Mouse (Mus musculus) embryonic facial prominence, embryonic 11.5 days (tissue): ENCODE measurements at regions not wholly inside any gene's neighbourhood (a gene's known extent, or its start where the extent isn't known, plus 50 kb on each side); places are given as distances from the start of the nearest gene placed in this dataset.

Source experiments
- ATAC-seq: fragments of 200-750 bp; cut with Nextera tagmentation; replicated peaks from 2 replicates; pipeline ENCODE4 v1.8.0; 2017; ENCODE audit warnings: low read depth; ENCODE audit not compliant: insufficient number of reproducible peaks, low FRiP score, low TSS enrichment
- DNase-seq: peaks from one replicate; pipeline ENCODE4 v3.0.0-alpha.2; 2015; ENCODE audit warnings: low spot score
- H3K27ac ChIP-seq: fragments of 300-500 bp; sonication (generic); replicated peaks from 2 replicates; pipeline ENCODE4 v1.5.1; 2014; ENCODE audit warnings: mild to moderate bottlenecking, low read depth, low read length, control low read depth
- H3K27me3 ChIP-seq: fragments of 300-500 bp; sonication (generic); 2 replicates; pipeline ENCODE4 v1.6.1; 2014; ENCODE audit warnings: mild to moderate bottlenecking, low read length, moderate library complexity, mixed read lengths; ENCODE audit not compliant: control insufficient read depth, insufficient read depth
- H3K36me3 ChIP-seq: fragments of 300-500 bp; sonication (generic); replicated peaks from 2 replicates; pipeline ENCODE4 v1.6.1; 2014; ENCODE audit warnings: low read depth, mild to moderate bottlenecking, low read length, moderate library complexity, mixed read lengths; ENCODE audit not compliant: control insufficient read depth, insufficient read depth
- H3K4me1 ChIP-seq: fragments of 300-500 bp; sonication (generic); 2 replicates; pipeline ENCODE4 v1.6.1; 2014; ENCODE audit warnings: low read length, mixed read lengths; ENCODE audit not compliant: control insufficient read depth, insufficient read depth
- H3K4me2 ChIP-seq: fragments of 300-500 bp; sonication (generic); 2 replicates; pipeline ENCODE4 v1.6.1; 2014; ENCODE audit warnings: low read depth, mild to moderate bottlenecking, control low read depth, low read length, moderate library complexity
- H3K4me3 ChIP-seq: fragments of 300-500 bp; sonication (generic); 2 replicates; pipeline ENCODE4 v1.5.1; 2014; ENCODE audit warnings: low read depth, low read length, control low read depth
- H3K9ac ChIP-seq: fragments of 300-500 bp; sonication (generic); replicated peaks from 2 replicates; pipeline ENCODE4 v1.6.1; 2014; ENCODE audit warnings: mild to moderate bottlenecking, control low read depth, low read length
- H3K9me3 ChIP-seq: fragments of 300-500 bp; sonication (generic); replicated peaks from 2 replicates; pipeline ENCODE4 v1.6.1; 2016; ENCODE audit warnings: mild to moderate bottlenecking, low read length, inconsistent platforms, mixed read lengths; ENCODE audit not compliant: control insufficient read depth
- whole genome bisulfite sequencing: fragments of 180-500 bp; shearing (Covaris S2); extraction: QIAGEN DNeasy Blood & Tissue Kit; methylation state at CpG from one replicate; pipeline ENCODE4 v1.1.7; 2014; 5-methylcytosine and 5-hydroxymethylcytosine counted together

DNA sequence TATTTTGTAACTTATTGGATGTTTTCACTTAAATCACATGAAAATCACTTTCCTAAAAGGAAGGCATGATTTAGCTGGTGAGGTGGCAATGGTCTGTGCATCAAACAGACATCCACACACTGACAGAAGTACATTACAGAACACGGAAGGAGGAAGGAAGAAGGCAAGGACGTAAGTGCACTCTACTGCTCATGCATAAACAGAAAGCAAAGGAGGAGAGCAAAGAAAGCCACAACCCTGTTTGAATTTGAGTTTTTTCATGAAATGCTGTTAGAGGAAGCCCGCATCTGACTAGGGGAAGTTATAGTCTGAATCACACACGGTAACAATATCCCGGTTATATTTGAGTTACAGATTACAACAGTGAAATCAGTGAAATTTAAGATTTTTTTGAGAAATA is 208.4 kb downstream of the Gm11146 start:
- Histone ChIP-seq H3K4me3 (no peak overlapping the region), H3K4me2 (no peak overlapping the region), H3K27ac (no peak overlapping the region), H3K36me3 (no peaks in the 10 kb centered on the region; the same call in 1 of the 2 replicates), H3K4me1 (no peaks in the 10 kb centered on the region), H3K27me3 (no peaks in the 10 kb centered on the region), H3K9ac (no peak overlapping the region), H3K9me3 (no peaks in the 10 kb centered on the region)
- ATAC-seq (no peak), DNase-seq (no peak)
- 83% methylated on average over 5 of the region's 5 CpGs for WGBS

DNA sequence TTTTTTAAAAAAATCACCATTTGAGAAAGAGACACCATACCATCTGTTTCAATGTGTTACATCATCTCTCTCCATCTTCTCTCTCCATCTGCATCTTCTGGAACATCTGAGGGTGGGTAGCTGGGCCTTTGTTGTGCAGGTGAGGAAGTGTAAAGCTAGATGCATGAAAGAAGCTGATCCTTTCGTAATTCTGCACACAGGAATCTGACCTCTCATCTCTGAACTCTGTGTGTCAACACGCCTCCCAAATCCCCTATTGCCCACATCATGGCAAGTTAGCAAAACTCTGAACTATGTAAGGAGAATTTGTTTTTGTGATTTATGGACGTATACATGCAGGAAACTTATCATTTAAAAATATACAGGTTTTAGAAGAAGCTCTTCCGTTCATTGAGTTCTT is 209.7 kb downstream of the Gm11146 start:
- 74% methylated on average over 4 of the region's 4 CpGs for WGBS
- no peak overlapping the region for H3K27ac ChIP-seq
- no peak overlapping the region for H3K4me3 ChIP-seq
- no peak for ATAC-seq
- H3K36me3 ChIP-seq = no peaks in the 10 kb centered on the region; the same call in 1 of the 2 replicates
- no peak overlapping the region for H3K4me2 ChIP-seq
- H3K9me3 ChIP-seq = no peaks in the 10 kb centered on the region
- DNase-seq = no peak
- H3K9ac ChIP-seq = no peak overlapping the region
- no peaks in the 10 kb centered on the region for H3K27me3 ChIP-seq
- H3K4me1 ChIP-seq = no peaks in the 10 kb centered on the region

DNA sequence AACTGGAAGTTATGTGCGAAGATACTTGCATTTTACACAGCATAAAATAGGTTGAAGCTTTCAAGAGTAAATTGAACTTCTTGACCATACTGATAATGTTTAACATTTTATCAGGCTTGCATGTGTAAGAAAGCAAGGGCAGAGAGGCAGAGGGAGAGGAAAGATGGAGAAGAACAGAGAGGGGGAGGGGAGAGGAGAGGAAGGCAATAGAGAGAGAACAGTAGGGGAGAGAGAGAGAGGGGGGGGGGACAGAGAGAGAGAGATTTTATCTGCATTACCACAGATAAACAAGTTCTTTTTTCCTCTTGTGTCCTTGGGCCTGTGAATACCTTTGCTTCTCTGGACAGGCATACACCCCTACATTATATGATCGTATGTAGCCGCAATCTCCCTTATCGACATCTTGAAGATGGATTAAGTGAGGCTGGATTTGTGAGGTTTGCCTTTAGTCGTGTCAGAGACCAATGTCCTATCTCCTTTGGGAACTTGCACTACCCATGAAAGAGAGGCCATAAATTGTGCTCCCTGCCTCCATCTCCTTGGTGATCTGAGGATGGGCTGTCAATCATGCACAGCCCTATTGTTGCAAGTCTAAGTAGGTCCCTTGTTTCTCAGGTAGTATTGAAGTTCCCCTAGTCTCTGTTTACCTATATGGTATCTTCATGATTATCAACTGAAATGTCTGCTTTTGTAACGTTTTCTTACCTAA is 217.7 kb downstream of the Gm11146 start:
- no peak for ATAC-seq
- no peak overlapping the region for H3K4me3 ChIP-seq
- no peaks in the 10 kb centered on the region for H3K4me1 ChIP-seq
- H3K27ac ChIP-seq = no peak overlapping the region
- no peak for DNase-seq
- no peak overlapping the region for H3K4me2 ChIP-seq
- H3K27me3 ChIP-seq = no peaks in the 10 kb centered on the region
- no peaks in the 10 kb centered on the region for H3K36me3 ChIP-seq
- 70% methylated on average over 6 of the region's 6 CpGs for WGBS
- H3K9me3 ChIP-seq = no peaks in the 10 kb centered on the region
- no peak overlapping the region for H3K9ac ChIP-seq

DNA sequence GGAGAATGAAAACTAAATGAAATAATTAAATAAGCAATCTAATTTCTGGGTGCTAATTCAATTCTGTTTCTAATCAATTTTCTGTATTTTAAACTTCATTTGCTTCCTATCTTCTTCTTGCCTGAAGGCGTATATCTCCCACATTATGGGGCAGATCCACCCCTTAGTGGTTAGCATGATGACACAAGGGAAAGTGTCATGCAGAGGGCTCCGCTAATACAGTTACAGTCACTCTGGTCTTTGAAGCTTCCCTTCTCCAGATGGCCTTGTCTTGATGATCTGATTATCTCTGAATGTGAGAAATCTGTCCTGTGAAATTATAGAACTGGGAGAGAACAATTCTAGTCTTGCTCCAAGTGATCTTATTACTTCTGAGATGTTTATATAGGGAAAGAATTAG is 219.1 kb downstream of the Gm11146 start:
- Histone ChIP-seq H3K36me3 (no peaks in the 10 kb centered on the region), H3K27me3 (no peaks in the 10 kb centered on the region), H3K4me3 (no peak overlapping the region), H3K9ac (no peak overlapping the region), H3K9me3 (no peaks in the 10 kb centered on the region), H3K27ac (no peak overlapping the region; the same call in 1 of the 2 replicates), H3K4me1 (no peaks in the 10 kb centered on the region), H3K4me2 (no peak overlapping the region)
- WGBS = 83% methylated on average over 2 of the region's 2 CpGs
- ATAC-seq (no peak), DNase-seq (no peak)

DNA sequence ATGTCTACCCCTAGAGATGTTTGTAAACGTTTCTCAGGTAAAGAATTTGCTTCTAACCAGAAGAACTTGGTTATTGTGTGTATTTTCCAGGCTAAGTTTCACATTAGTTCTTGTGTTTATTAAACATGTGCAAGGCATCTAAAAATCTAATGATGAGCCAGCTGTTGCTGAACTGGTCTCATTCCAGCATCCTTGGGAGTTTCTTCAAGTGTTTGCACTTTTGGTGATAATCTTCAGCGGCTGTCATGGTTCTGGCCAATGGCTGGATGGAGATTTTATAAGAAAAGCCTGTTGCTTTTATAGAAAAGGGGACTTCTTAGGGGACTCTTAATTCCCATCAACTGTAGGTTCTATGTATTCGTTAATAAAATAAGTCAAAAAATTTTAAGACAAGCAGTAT is 229.1 kb downstream of the Gm11146 start:
- Histone ChIP-seq H3K4me1 (no peaks in the 10 kb centered on the region), H3K36me3 (no peaks in the 10 kb centered on the region), H3K27ac (no peak overlapping the region), H3K9ac (no peak overlapping the region), H3K4me3 (no peak overlapping the region), H3K27me3 (no peaks in the 10 kb centered on the region), H3K9me3 (no peaks in the 10 kb centered on the region), H3K4me2 (no peak overlapping the region)
- ATAC-seq (no peak), DNase-seq (no peak)
- WGBS = 91% methylated on average over 3 of the region's 3 CpGs

DNA sequence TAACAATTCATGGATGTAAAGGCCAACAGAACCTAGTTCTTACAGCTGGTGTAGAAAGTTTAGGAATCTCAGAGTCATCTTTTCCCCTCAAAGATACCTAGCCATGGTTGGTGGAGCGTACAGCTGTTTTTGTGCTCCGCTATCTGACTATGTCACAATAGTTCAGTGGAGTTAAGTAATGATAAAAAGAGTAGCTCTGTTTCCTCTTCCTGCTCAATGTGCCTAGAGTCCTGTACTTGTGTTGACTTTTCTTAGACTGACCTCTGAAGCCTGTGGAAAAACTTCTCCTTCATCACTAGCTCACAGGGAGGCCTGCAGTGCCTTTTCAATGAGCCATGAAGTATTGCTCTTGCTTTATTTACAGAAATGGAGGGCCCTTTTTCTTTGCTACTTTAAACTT is 232.1 kb downstream of the Gm11146 start:
- no peaks in the 10 kb centered on the region for H3K27me3 ChIP-seq
- 93% methylated on average over 2 of the region's 2 CpGs for WGBS
- H3K9me3 ChIP-seq = no peaks in the 10 kb centered on the region
- DNase-seq (no peak), ATAC-seq (no peak)
- H3K4me3 ChIP-seq = no peak overlapping the region
- H3K4me2 ChIP-seq = no peak overlapping the region
- no peaks in the 10 kb centered on the region for H3K36me3 ChIP-seq
- H3K27ac ChIP-seq = no peak overlapping the region
- no peak overlapping the region for H3K9ac ChIP-seq
- H3K4me1 ChIP-seq = no peaks in the 10 kb centered on the region

DNA sequence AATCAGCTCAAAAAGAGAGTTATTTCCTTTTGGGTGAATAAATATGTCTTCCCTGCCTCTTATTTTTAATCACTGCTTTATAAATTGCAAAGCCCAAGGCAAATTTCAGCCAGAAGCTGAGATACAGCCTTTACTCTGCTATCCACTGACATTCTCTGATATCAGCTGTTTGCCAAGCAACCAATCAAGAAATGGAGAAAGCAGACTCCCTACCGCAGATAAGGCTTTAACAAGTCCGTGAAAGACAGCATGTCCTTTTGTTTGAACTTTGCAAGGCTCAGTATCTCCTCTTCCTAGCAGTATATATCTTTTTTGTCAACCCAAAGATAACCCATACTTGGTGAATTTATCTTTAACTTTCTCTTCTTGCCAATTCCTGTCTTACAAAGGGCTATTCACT is 236.6 kb downstream of the Gm11146 start:
- ATAC-seq = no peak
- H3K27ac ChIP-seq = no peak overlapping the region
- H3K4me1 ChIP-seq = no peaks in the 10 kb centered on the region
- no peak overlapping the region for H3K9ac ChIP-seq
- no peaks in the 10 kb centered on the region for H3K27me3 ChIP-seq
- 74% methylated on average over 2 of the region's 2 CpGs for WGBS
- H3K36me3 ChIP-seq = no peaks in the 10 kb centered on the region
- DNase-seq = no peak
- H3K9me3 ChIP-seq = no peaks in the 10 kb centered on the region
- H3K4me3 ChIP-seq = no peak overlapping the region
- no peak overlapping the region for H3K4me2 ChIP-seq

DNA sequence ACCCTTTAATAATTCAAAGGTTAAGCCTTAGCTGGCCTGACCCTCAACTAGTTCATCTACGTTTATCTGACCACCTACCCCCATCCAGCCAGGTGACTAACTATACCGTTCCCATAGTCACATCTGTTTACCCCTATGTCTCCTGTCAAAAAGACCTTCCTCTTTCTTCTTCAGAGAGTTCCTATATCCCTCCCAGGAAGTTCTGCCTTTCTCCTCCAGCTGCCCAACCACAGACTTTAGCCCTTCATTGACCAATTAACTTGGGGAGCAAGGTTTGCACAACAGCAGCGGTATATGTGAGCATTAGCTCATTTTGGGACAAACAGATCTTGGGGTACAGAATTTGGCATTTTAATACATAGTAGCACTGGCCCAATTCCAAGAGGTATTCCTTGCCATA is 237.5 kb downstream of the Gm11146 start:
- no peak for DNase-seq
- Histone ChIP-seq H3K27ac (no peak overlapping the region), H3K27me3 (no peaks in the 10 kb centered on the region), H3K4me3 (no peak overlapping the region), H3K4me1 (no peaks in the 10 kb centered on the region), H3K36me3 (no peaks in the 10 kb centered on the region), H3K9ac (no peak overlapping the region), H3K4me2 (no peak overlapping the region), H3K9me3 (no peaks in the 10 kb centered on the region)
- ATAC-seq = no peak
- 91% methylated on average over 3 of the region's 3 CpGs for WGBS
